In the genomic region with DNA sequence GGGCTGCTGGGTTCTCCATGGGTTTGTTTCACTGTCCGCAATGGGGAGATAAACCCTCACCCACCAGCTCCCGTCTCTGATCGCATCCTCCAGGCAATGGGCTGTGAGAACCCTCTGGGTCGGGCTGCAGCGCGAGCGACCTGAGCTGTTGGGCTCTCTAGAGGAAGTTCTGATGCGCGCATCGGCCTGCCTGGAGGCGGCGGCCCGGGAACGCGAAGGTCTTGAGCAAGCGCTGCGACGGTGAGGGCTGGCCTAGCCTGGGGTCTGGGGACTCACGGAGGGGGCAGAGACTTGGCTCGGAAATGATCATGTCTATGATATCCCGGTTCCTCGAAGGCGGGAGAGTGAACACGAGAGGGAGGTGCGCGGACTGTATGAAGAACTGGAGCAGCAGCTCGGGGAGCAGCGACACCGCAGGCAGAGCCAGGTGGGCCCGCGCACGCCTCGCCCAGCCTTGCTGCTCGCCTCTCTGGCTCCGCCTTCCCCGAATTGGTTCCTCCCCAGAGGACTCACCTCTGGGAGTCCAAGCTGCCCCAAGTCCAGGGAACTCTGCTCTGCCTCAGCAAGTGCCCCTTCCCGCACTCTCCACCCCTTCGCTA, we compare ENCODE assay signal across 9 mouse cellular contexts. TPM values are rescaled to one million over a fixed set of nuclear protein-coding genes. Genes with fewer than 3 reads are reported as not detected.
DNase-seq lines count a peak whose midpoint lies in the region; ATAC-seq lines count a peak whose summit lies in the region.
"Had no signal": no experiment of that assay in that cellular context is flagged by ENCODE, and none has a peak within 500 bp of the region (broad histone marks: within the 10 kb centered on the region; RNA-seq: fewer than 3 reads in every experiment).

No protein-coding gene starts in this region.

- DNase-seq in heart, adult 18-20 months, result peak; percentile 53 to 54
- DNase-seq in heart, postnatal 4 days, result no peak
- peak; percentile 52 for DNase-seq in embryonic facial prominence, embryonic 10.5 days (ENCODE audit: low spot score)
- no peak for DNase-seq in liver, embryonic 11.5 days (ENCODE audit: low spot score)
- DNase-seq in neural tube, embryonic 10.5 days (ENCODE audit: extremely low spot score, low spot score), result peak; percentile 27
- DNase-seq in T-cell, adult 2 months (ENCODE audit: low spot score), result no peak
- DNase-seq in urinary bladder, postnatal 4 days (ENCODE audit: low spot score in 2 of 2), result no peak

- WGBS in embryonic facial prominence, embryonic 10.5 days, result 2% methylated on average over 38 of the region's 38 CpGs
- 2% methylated on average over 38 of the region's 38 CpGs for WGBS in hindbrain, embryonic 12.5 days
- WGBS in liver, embryonic 11.5 days, result 9% methylated on average over 38 of the region's 38 CpGs

- peak overlapping the region; percentile 48 for H3K4me3 ChIP-seq in embryonic facial prominence, embryonic 10.5 days
- peak overlapping the region; percentile 10 for H3K4me3 ChIP-seq in hindbrain, embryonic 12.5 days
- H3K4me3 ChIP-seq in liver, embryonic 11.5 days (ENCODE audit: low read depth, low read length), result peak overlapping the region; percentile 32

- H3K27me3 ChIP-seq in embryonic facial prominence, embryonic 10.5 days (replicated peaks; ENCODE audit: low read depth, poor library complexity, severe bottlenecking), result peaks cover 74% of the 10 kb centered on the region
- H3K27me3 ChIP-seq in hindbrain, embryonic 12.5 days, result peaks cover 72% of the 10 kb centered on the region
- H3K27me3 ChIP-seq in liver, embryonic 11.5 days (replicated peaks; ENCODE audit: control insufficient read depth, insufficient read depth, low read length), result peaks cover 55% of the 10 kb centered on the region
- H3K27me3 ChIP-seq: Patski had no signal

- no peak for ATAC-seq in hindbrain, embryonic 12.5 days (ENCODE audit: low FRiP score)
- ATAC-seq in liver, embryonic 11.5 days (replicated peaks; ENCODE audit: low FRiP score), result no peak
- ATAC-seq: Patski had no signal

- H3K9me3 ChIP-seq in embryonic facial prominence, embryonic 10.5 days, result no peaks in the 10 kb centered on the region
- no peaks in the 10 kb centered on the region for H3K9me3 ChIP-seq in hindbrain, embryonic 12.5 days (replicated peaks)
- H3K9me3 ChIP-seq in liver, embryonic 11.5 days (ENCODE audit: control insufficient read depth, low read length), result no peaks in the 10 kb centered on the region

- peak overlapping the region; percentile 21; the same call in 1 of the 2 replicates for H3K27ac ChIP-seq in embryonic facial prominence, embryonic 10.5 days (replicated peaks)
- no peak overlapping the region for H3K27ac ChIP-seq in hindbrain, embryonic 12.5 days
- H3K27ac ChIP-seq in liver, embryonic 11.5 days (ENCODE audit: low read depth, low read length), result no peak overlapping the region

- peaks cover 73% of the 10 kb centered on the region for H3K4me1 ChIP-seq in embryonic facial prominence, embryonic 10.5 days
- peaks cover 47% of the 10 kb centered on the region for H3K4me1 ChIP-seq in hindbrain, embryonic 12.5 days
- peaks cover 40% of the 10 kb centered on the region for H3K4me1 ChIP-seq in liver, embryonic 11.5 days (replicated peaks; ENCODE audit: control insufficient read depth, insufficient read depth, low read length)

- H3K36me3 ChIP-seq in embryonic facial prominence, embryonic 10.5 days (replicated peaks), result peaks cover 8% of the 10 kb centered on the region
- H3K36me3 ChIP-seq in hindbrain, embryonic 12.5 days, result peaks cover 4% of the 10 kb centered on the region; the same call in 1 of the 2 replicates
- H3K36me3 ChIP-seq in liver, embryonic 11.5 days (ENCODE audit: control insufficient read depth, insufficient read depth, low read length), result no peaks in the 10 kb centered on the region; the same call in 1 of the 2 replicates

- peak overlapping the region; percentile 9 for H3K9ac ChIP-seq in hindbrain, embryonic 12.5 days
- peak overlapping the region; percentile 21 for H3K9ac ChIP-seq in liver, embryonic 11.5 days (ENCODE audit: low read depth, low read length)

- peak overlapping the region; percentile 40 for H3K4me2 ChIP-seq in hindbrain, embryonic 12.5 days (replicated peaks)
- H3K4me2 ChIP-seq in liver, embryonic 11.5 days, result peak overlapping the region; percentile 55

RNA-seq across cellular contexts. Expression of gene Cd151, which starts 2.5 kb away (rescaled TPM):
- 100 to 1,000 TPM; 320 to 330 TPM for total RNA-seq in heart, adult 18-20 months (2021)
- 100 to 1,000 TPM; 229 to 230 TPM for total RNA-seq in heart, postnatal 4 days (2021)
- polyA plus RNA-seq in embryonic facial prominence, embryonic 10.5 days (2016; fragmentation: Nextera tagmentation; extraction: Ambion mirVana), result 20.6 and 22.4 TPM in 2 replicates
- polyA plus RNA-seq in hindbrain, embryonic 12.5 days (2016; fragmentation: Nextera tagmentation; extraction: Ambion mirVana), result 14.4 and 17.3 TPM in 2 replicates
- 20.6 and 22.3 TPM in 2 replicates for polyA plus RNA-seq in liver, embryonic 11.5 days (2014; fragmentation: Nextera tagmentation; extraction: Ambion mirVana)

RNA-seq across cellular contexts. Expression of gene Cracr2b, which starts 3.8 kb away (rescaled TPM):
- total RNA-seq in heart, adult 18-20 months (2021), result 10 to 100 TPM; 22.5 to 23.3 TPM
- 10 to 100 TPM; 17.6 to 20.1 TPM for total RNA-seq in heart, postnatal 4 days (2021)
- polyA plus RNA-seq in embryonic facial prominence, embryonic 10.5 days (2016; fragmentation: Nextera tagmentation; extraction: Ambion mirVana), result 6.6 and 8.3 TPM in 2 replicates
- 7.7 and 8.9 TPM in 2 replicates for polyA plus RNA-seq in hindbrain, embryonic 12.5 days (2016; fragmentation: Nextera tagmentation; extraction: Ambion mirVana)
- 4.3 and 7.2 TPM in 2 replicates for polyA plus RNA-seq in liver, embryonic 11.5 days (2014; fragmentation: Nextera tagmentation; extraction: Ambion mirVana)

RNA-seq across cellular contexts. Expression of gene Pnpla2, which starts 9.7 kb away (rescaled TPM):
- 100 to 1,000 TPM; 387 to 566 TPM for total RNA-seq in heart, adult 18-20 months (2021)
- 100 to 1,000 TPM; 118 to 127 TPM for total RNA-seq in heart, postnatal 4 days (2021)
- polyA plus RNA-seq in embryonic facial prominence, embryonic 10.5 days (2016; fragmentation: Nextera tagmentation; extraction: Ambion mirVana), result 13.2 and 14.3 TPM in 2 replicates
- 16.2 and 19.1 TPM in 2 replicates for polyA plus RNA-seq in hindbrain, embryonic 12.5 days (2016; fragmentation: Nextera tagmentation; extraction: Ambion mirVana)
- 23.4 and 23.7 TPM in 2 replicates for polyA plus RNA-seq in liver, embryonic 11.5 days (2014; fragmentation: Nextera tagmentation; extraction: Ambion mirVana)

RNA-seq across cellular contexts. Expression of gene Polr2l, which starts 10.2 kb away (rescaled TPM):
- 10 to 100 TPM; 82.3 to 97.7 TPM for total RNA-seq in heart, adult 18-20 months (2021)
- total RNA-seq in heart, postnatal 4 days (2021), result 10 to 100 TPM; 49.6 to 52.4 TPM
- 84.0 and 86.0 TPM in 2 replicates for polyA plus RNA-seq in embryonic facial prominence, embryonic 10.5 days (2016; fragmentation: Nextera tagmentation; extraction: Ambion mirVana)
- polyA plus RNA-seq in hindbrain, embryonic 12.5 days (2016; fragmentation: Nextera tagmentation; extraction: Ambion mirVana), result 62.0 and 69.0 TPM in 2 replicates
- 95.3 and 104 TPM in 2 replicates for polyA plus RNA-seq in liver, embryonic 11.5 days (2014; fragmentation: Nextera tagmentation; extraction: Ambion mirVana)

RNA-seq across cellular contexts. Expression of gene Tspan4, which starts 10.3 kb away (rescaled TPM):
- total RNA-seq in heart, adult 18-20 months (2021), result 10 to 100 TPM; 18.9 to 22.9 TPM
- 10 to 100 TPM; 37.2 to 38.0 TPM for total RNA-seq in heart, postnatal 4 days (2021)
- polyA plus RNA-seq in embryonic facial prominence, embryonic 10.5 days (2016; fragmentation: Nextera tagmentation; extraction: Ambion mirVana), result 32.6 and 34.2 TPM in 2 replicates
- 30.1 and 31.1 TPM in 2 replicates for polyA plus RNA-seq in hindbrain, embryonic 12.5 days (2016; fragmentation: Nextera tagmentation; extraction: Ambion mirVana)
- polyA plus RNA-seq in liver, embryonic 11.5 days (2014; fragmentation: Nextera tagmentation; extraction: Ambion mirVana), result 77.9 and 78.2 TPM in 2 replicates

Comparison
In these comparisons a context has a peak if more than half of its experiments do, and no peak if none do; other contexts are left out.
1. DNase-seq: peak in heart, adult 18-20 months (2 of 2), embryonic facial prominence, embryonic 10.5 days (single experiment) and neural tube, embryonic 10.5 days (single experiment); none in heart, postnatal 4 days (single experiment), liver, embryonic 11.5 days (single experiment), T-cell, adult 2 months (single experiment) and urinary bladder, postnatal 4 days (0 of 2).
2. Peak in every context shown above with its lines, with median percentiles within 50 percentile points of each other: H3K4me3 ChIP-seq.